Mouse (Mus musculus) c-Kit-negative CD71-positive TER-119-positive erythroid progenitor cells, embryonic 14.5 days (primary cell): ENCODE measurements around the gene Arap1.

Experiments used
- DNase-seq: peaks from one replicate; pipeline ENCODE4 v3.0.0-alpha.2; 2013; ENCODE audit warnings: low read depth, low spot score

Arap1 gene

GRCm38 (mm10) chr7:101394569-101394968 is 46.7 kb downstream of the Arap1 start:
- DNase-seq, result no peak

- no peak for DNase-seq
These were observed 47.6 kb downstream of the Arap1 start for GRCm38 (mm10) chr7:101395471-101395870.

GRCm38 (mm10) chr7:101397175-101397574 is 49.3 kb downstream of the Arap1 start:
- no peak for DNase-seq

GRCm38 (mm10) chr7:101401510-101401909 is 53.6 kb downstream of the Arap1 start:
- no peak for DNase-seq

- no peak for DNase-seq
These were observed 56.0 kb downstream of the Arap1 start for GRCm38 (mm10) chr7:101403831-101404230.

GRCm38 (mm10) chr7:101410267-101410936 is 62.5 kb downstream of the Arap1 start, which contains the start of gene Gm45837:
Gm45837 (plus strand) TSS chr7:101410886.
- DNase-seq, result no peak

GRCm38 (mm10) chr7:101412796-101413195 is 64.9 kb downstream of the Arap1 start:
- peak; percentile 60 for DNase-seq

GRCm38 (mm10) chr7:101414209-101414608 is 66.3 kb downstream of the Arap1 start:
- no peak for DNase-seq

- no peak for DNase-seq
These were observed 67.0 kb downstream of the Arap1 start for GRCm38 (mm10) chr7:101414661-101415511.

- no peak for DNase-seq
These were observed 67.7 kb downstream of the Arap1 start for GRCm38 (mm10) chr7:101415512-101416100.

GRCm38 (mm10) chr7:101416391-101416790 is 68.5 kb downstream of the Arap1 start:
- DNase-seq, result no peak

GRCm38 (mm10) chr7:101419013-101419770 is 71.3 kb downstream of the Arap1 start:
- no peak for DNase-seq

GRCm38 (mm10) chr7:101421529-101421928 is 73.7 kb downstream of the Arap1 start, which contains the start of gene Pde2a:
Pde2a (plus strand) TSS chr7:101421691.
- DNase-seq, result no peak

- no peak for DNase-seq
These were observed 74.2 kb downstream of the Arap1 start for GRCm38 (mm10) chr7:101422069-101422468.

GRCm38 (mm10) chr7:101422646-101423045 is 74.8 kb downstream of the Arap1 start:
- DNase-seq, result no peak

- no peak for DNase-seq
These were observed 76.1 kb downstream of the Arap1 start for GRCm38 (mm10) chr7:101423970-101424369.

- no peak for DNase-seq
These were observed 78.8 kb downstream of the Arap1 start for GRCm38 (mm10) chr7:101426692-101427091.

GRCm38 (mm10) chr7:101427736-101428135 is 79.9 kb downstream of the Arap1 start:
- DNase-seq, result no peak

- no peak for DNase-seq
These were observed 87.2 kb downstream of the Arap1 start for GRCm38 (mm10) chr7:101435038-101435437.

- DNase-seq, result no peak
These were observed 90.0 kb downstream of the Arap1 start for GRCm38 (mm10) chr7:101437876-101438275.

GRCm38 (mm10) chr7:101443093-101443492 is 95.2 kb downstream of the Arap1 start:
- DNase-seq, result no peak

- no peak for DNase-seq
These were observed 96.3 kb downstream of the Arap1 start for GRCm38 (mm10) chr7:101444211-101444610.
